Mouse (Mus musculus) hindbrain, embryonic 13.5 days (tissue): ENCODE results near the gene Mdga2. TPM values are rescaled to one million over a fixed set of nuclear protein-coding genes. Genes with fewer than 3 reads are reported as not detected.

ENCODE experiments used
- ATAC-seq: fragments of 200-750 bp; cut with Nextera tagmentation; 2 replicates; pipeline ENCODE4 v1.8.0; 2017; ENCODE audit warnings: moderate TSS enrichment; ENCODE audit not compliant: low FRiP score
- H3K27ac ChIP-seq: fragments of 300-500 bp; sonication (generic); 2 replicates; pipeline ENCODE4 v1.5.1; 2015; ENCODE audit warnings: inconsistent platforms, mild to moderate bottlenecking, moderate library complexity
- H3K27me3 ChIP-seq: fragments of 300-500 bp; sonication (generic); 2 replicates; pipeline ENCODE4 v1.6.1; 2015; ENCODE audit warnings: mild to moderate bottlenecking, inconsistent platforms
- H3K36me3 ChIP-seq: fragments of 300-500 bp; sonication (generic); 2 replicates; pipeline ENCODE4 v1.6.1; 2015; ENCODE audit warnings: mild to moderate bottlenecking, inconsistent platforms
- H3K4me1 ChIP-seq: fragments of 300-500 bp; sonication (generic); replicated peaks from 2 replicates; pipeline ENCODE4 v1.6.1; 2015; ENCODE audit warnings: inconsistent platforms
- H3K4me2 ChIP-seq: fragments of 300-500 bp; sonication (generic); 2 replicates; pipeline ENCODE4 v1.6.1; 2015; ENCODE audit warnings: inconsistent platforms, mild to moderate bottlenecking, moderate library complexity
- H3K4me3 ChIP-seq: fragments of 300-500 bp; sonication (generic); 2 replicates; pipeline ENCODE4 v1.5.1; 2015; ENCODE audit warnings: mild to moderate bottlenecking, inconsistent platforms
- H3K9ac ChIP-seq: fragments of 300-500 bp; sonication (generic); 2 replicates; pipeline ENCODE4 v1.6.1; 2015; ENCODE audit warnings: mild to moderate bottlenecking, inconsistent platforms
- H3K9me3 ChIP-seq: fragments of 300-500 bp; sonication (generic); 2 replicates; pipeline ENCODE4 v1.6.1; 2016; ENCODE audit warnings: inconsistent platforms
- WGBS: fragments of 180-500 bp; shearing (Covaris S2); methylation state at CpG from one replicate; pipeline ENCODE4 v1.1.7; 2015; 5-methylcytosine and 5-hydroxymethylcytosine counted together
- polyA plus RNA-seq: library from polyadenylated mRNA; unstranded; fragments of >200 nt; fragmentation: Nextera tagmentation; extraction: Ambion mirVana; gene quantifications from 2 replicates; pipeline ENCODE4 v1.2.1, GENCODE M21; 2015

Mdga2 gene
- polyA plus RNA-seq, 1 experiment from 2014 or later = 24.5 TPM

- no peak for ATAC-seq
- 83% methylated on average over 15 of the region's 15 CpGs for WGBS
These were observed 186.7 kb downstream of the Mdga2 start for GRCm38 (mm10) chr12:67035509-67036261.

GRCm38 (mm10) chr12:67017192-67017591 lies 205.2 kb downstream of the Mdga2 start:
- no peak for ATAC-seq
- no peak overlapping the region for H3K27ac ChIP-seq
- no peak overlapping the region for H3K9ac ChIP-seq
- H3K9me3 ChIP-seq = no peaks in the 10 kb centered on the region
- no peak overlapping the region for H3K4me2 ChIP-seq
- H3K36me3 ChIP-seq = no peaks in the 10 kb centered on the region
- H3K4me3 ChIP-seq = no peak overlapping the region
- H3K4me1 ChIP-seq = no peaks in the 10 kb centered on the region
- no peaks in the 10 kb centered on the region for H3K27me3 ChIP-seq
- 97% methylated on average over 3 of the region's 3 CpGs for WGBS

More at GRCm38 (mm10) chr12:67035509-67036261, 186.7 kb downstream of the Mdga2 start:
- Histone ChIP-seq H3K9ac (no peak overlapping the region), H3K27me3 (no peaks in the 10 kb centered on the region), H3K36me3 (no peaks in the 10 kb centered on the region), H3K4me3 (no peak overlapping the region), H3K4me2 (no peak overlapping the region), H3K9me3 (no peaks in the 10 kb centered on the region), H3K27ac (no peak overlapping the region), H3K4me1 (no peaks in the 10 kb centered on the region)

- whole genome bisulfite sequencing = 74% methylated on average over 4 of the region's 4 CpGs
These were observed 211.0 kb downstream of the Mdga2 start for GRCm38 (mm10) chr12:67011368-67011767.

GRCm38 (mm10) chr12:67010318-67010717 lies 212.0 kb downstream of the Mdga2 start:
- ATAC-seq = no peak
- no peak overlapping the region for H3K27ac ChIP-seq
- H3K4me3 ChIP-seq = no peak overlapping the region
- H3K4me1 ChIP-seq = peaks cover 5% of the 10 kb centered on the region; the same call in 1 of the 2 replicates
- no peak overlapping the region for H3K4me2 ChIP-seq
- no peak overlapping the region for H3K9ac ChIP-seq
- no peaks in the 10 kb centered on the region for H3K9me3 ChIP-seq
- WGBS = 87% methylated on average over 4 of the region's 4 CpGs
- no peaks in the 10 kb centered on the region for H3K36me3 ChIP-seq
- H3K27me3 ChIP-seq = no peaks in the 10 kb centered on the region

More at GRCm38 (mm10) chr12:67011368-67011767, 211.0 kb downstream of the Mdga2 start:
- Histone ChIP-seq H3K9ac (no peak overlapping the region), H3K36me3 (no peaks in the 10 kb centered on the region), H3K4me1 (peaks cover 5% of the 10 kb centered on the region; the same call in 1 of the 2 replicates), H3K27me3 (no peaks in the 10 kb centered on the region), H3K4me3 (no peak overlapping the region), H3K9me3 (no peaks in the 10 kb centered on the region), H3K27ac (no peak overlapping the region), H3K4me2 (no peak overlapping the region)
- ATAC-seq = no peak

GRCm38 (mm10) chr12:67009191-67009590 lies 213.2 kb downstream of the Mdga2 start:
- no peak overlapping the region for H3K4me2 ChIP-seq
- no peak for ATAC-seq
- no peaks in the 10 kb centered on the region for H3K9me3 ChIP-seq
- WGBS = 85% methylated on average over 3 of the region's 3 CpGs
- H3K36me3 ChIP-seq = no peaks in the 10 kb centered on the region
- no peaks in the 10 kb centered on the region for H3K27me3 ChIP-seq
- no peak overlapping the region for H3K9ac ChIP-seq
- H3K27ac ChIP-seq = no peak overlapping the region
- H3K4me3 ChIP-seq = no peak overlapping the region
- peaks cover 5% of the 10 kb centered on the region; the same call in 1 of the 2 replicates for H3K4me1 ChIP-seq

- ATAC-seq = no peak
- no peaks in the 10 kb centered on the region for H3K4me1 ChIP-seq
- H3K9ac ChIP-seq = no peak overlapping the region
- 75% methylated on average over 3 of the region's 3 CpGs for WGBS
- no peak overlapping the region for H3K4me2 ChIP-seq
- no peak overlapping the region for H3K27ac ChIP-seq
- H3K36me3 ChIP-seq = no peaks in the 10 kb centered on the region
- H3K9me3 ChIP-seq = no peaks in the 10 kb centered on the region
- H3K4me3 ChIP-seq = no peak overlapping the region
- H3K27me3 ChIP-seq = no peaks in the 10 kb centered on the region
These were observed 268.2 kb downstream of the Mdga2 start for GRCm38 (mm10) chr12:66954129-66954528.

- ATAC-seq = no peak
- WGBS = 88% methylated on average over 5 of the region's 5 CpGs
These were observed 306.6 kb downstream of the Mdga2 start for GRCm38 (mm10) chr12:66915741-66916140.

GRCm38 (mm10) chr12:66899366-66899765 lies 323.0 kb downstream of the Mdga2 start:
- H3K4me3 ChIP-seq = no peak overlapping the region
- ATAC-seq = no peak
- H3K9ac ChIP-seq = no peak overlapping the region
- no peak overlapping the region for H3K4me2 ChIP-seq
- no peak overlapping the region for H3K27ac ChIP-seq
- H3K9me3 ChIP-seq = no peaks in the 10 kb centered on the region
- H3K27me3 ChIP-seq = no peaks in the 10 kb centered on the region
- no peaks in the 10 kb centered on the region for H3K36me3 ChIP-seq
- no peaks in the 10 kb centered on the region for H3K4me1 ChIP-seq
- WGBS = 85% methylated on average over 4 of the region's 4 CpGs

More at GRCm38 (mm10) chr12:66915741-66916140, 306.6 kb downstream of the Mdga2 start:
- Histone ChIP-seq H3K36me3 (no peaks in the 10 kb centered on the region), H3K4me3 (no peak overlapping the region), H3K4me2 (no peak overlapping the region), H3K9me3 (no peaks in the 10 kb centered on the region), H3K9ac (no peak overlapping the region), H3K4me1 (no peaks in the 10 kb centered on the region), H3K27me3 (no peaks in the 10 kb centered on the region), H3K27ac (no peak overlapping the region)

GRCm38 (mm10) chr12:66896790-66897189 lies 325.6 kb downstream of the Mdga2 start:
- WGBS = 93% methylated on average over 3 of the region's 3 CpGs
- Histone ChIP-seq H3K4me3 (no peak overlapping the region), H3K4me2 (no peak overlapping the region), H3K4me1 (no peaks in the 10 kb centered on the region), H3K27ac (no peak overlapping the region), H3K9me3 (no peaks in the 10 kb centered on the region), H3K36me3 (no peaks in the 10 kb centered on the region), H3K27me3 (no peaks in the 10 kb centered on the region), H3K9ac (no peak overlapping the region)
- ATAC-seq = no peak

- Histone ChIP-seq H3K4me2 (no peak overlapping the region), H3K4me3 (no peak overlapping the region), H3K9me3 (no peaks in the 10 kb centered on the region), H3K27me3 (no peaks in the 10 kb centered on the region), H3K36me3 (no peaks in the 10 kb centered on the region), H3K4me1 (peaks cover 5% of the 10 kb centered on the region), H3K9ac (no peak overlapping the region), H3K27ac (no peak overlapping the region)
- no peak for ATAC-seq
- WGBS = 75% methylated on average over 3 of the region's 3 CpGs
These were observed 332.1 kb downstream of the Mdga2 start for GRCm38 (mm10) chr12:66890296-66890695.

GRCm38 (mm10) chr12:66889276-66889675 lies 333.1 kb downstream of the Mdga2 start:
- H3K4me1 ChIP-seq = peaks cover 5% of the 10 kb centered on the region
- H3K27ac ChIP-seq = no peak overlapping the region
- ATAC-seq = no peak
- H3K9me3 ChIP-seq = no peaks in the 10 kb centered on the region
- H3K4me2 ChIP-seq = no peak overlapping the region
- WGBS = 68% methylated on average over 3 of the region's 3 CpGs
- H3K27me3 ChIP-seq = no peaks in the 10 kb centered on the region
- no peak overlapping the region for H3K9ac ChIP-seq
- no peaks in the 10 kb centered on the region for H3K36me3 ChIP-seq
- no peak overlapping the region for H3K4me3 ChIP-seq

- H3K9ac ChIP-seq = no peak overlapping the region
- no peak overlapping the region for H3K4me2 ChIP-seq
- peak; percentile 75; the same call in 1 of the 2 replicates for ATAC-seq
- no peaks in the 10 kb centered on the region for H3K27me3 ChIP-seq
- no peaks in the 10 kb centered on the region for H3K9me3 ChIP-seq
- 0 out of 2 replicates have a peak overlapping the region, but pooled peaks have one; percentile 35 for H3K27ac ChIP-seq
- WGBS = 56% methylated on average over 1 of the region's 1 CpGs
- H3K4me3 ChIP-seq = no peak overlapping the region
- H3K4me1 ChIP-seq = peaks cover 5% of the 10 kb centered on the region
- H3K36me3 ChIP-seq = no peaks in the 10 kb centered on the region
These were observed 333.7 kb downstream of the Mdga2 start for GRCm38 (mm10) chr12:66888636-66889035.

- H3K9ac ChIP-seq = no peak overlapping the region
- WGBS = 85% methylated on average over 3 of the region's 3 CpGs
- H3K27ac ChIP-seq = no peak overlapping the region
- H3K36me3 ChIP-seq = no peaks in the 10 kb centered on the region
- H3K4me1 ChIP-seq = no peaks in the 10 kb centered on the region
- H3K4me2 ChIP-seq = no peak overlapping the region
- no peak for ATAC-seq
- no peaks in the 10 kb centered on the region for H3K9me3 ChIP-seq
- no peaks in the 10 kb centered on the region for H3K27me3 ChIP-seq
- no peak overlapping the region for H3K4me3 ChIP-seq
These were observed 356.1 kb downstream of the Mdga2 start for GRCm38 (mm10) chr12:66866199-66866598.
